Mouse (Mus musculus): ENCODE measurements at regions not wholly inside any gene's neighbourhood (a gene's known extent, or its start where the extent isn't known, plus 50 kb on each side); places are given as distances from the start of the nearest gene placed in this dataset.

DNA sequence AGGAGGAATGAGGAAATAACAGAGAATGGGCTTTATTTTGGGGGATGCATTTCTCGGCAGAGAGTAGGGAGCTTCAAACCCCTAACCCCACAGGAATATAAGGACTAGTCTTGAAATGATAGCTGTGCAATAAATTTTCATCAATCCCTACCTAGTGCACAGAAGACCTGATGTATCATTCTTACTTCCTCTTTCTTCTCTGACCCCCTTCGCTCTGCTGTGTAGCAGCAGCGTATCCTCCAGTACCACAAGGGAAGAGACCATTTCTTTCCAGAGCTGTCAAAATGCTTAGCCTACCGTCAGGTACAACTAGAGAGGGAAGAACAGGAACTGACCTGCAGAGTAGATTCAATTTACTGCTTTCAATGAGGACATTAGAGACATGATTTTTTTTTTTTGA lies 230.0 kb upstream of the Satb1 start:
- H3K4me3 ChIP-seq (replicated peaks in 1 of 3; ENCODE audit: low read depth in 2 of 3, low read length in 2 of 3, poor library complexity in 1 of 3) = no peak overlapping the region
- in situ Hi-C loops (cut with MboI; ENCODE audit: low pct_ligation_motif_present, low pct_unique_long_range_greater_than_20kb, low sequenced_read_pairs) (no loop called here), dilution Hi-C loops (cut with MboI; ENCODE audit: extremely low pct_ligation_motif_present, extremely low pct_unique_long_range_greater_than_20kb, low sequenced_read_pairs) (no loop called here)
- TF ChIP-seq MEF2A (IDR thresholded peaks at IDR 0.05; ENCODE audit: borderline replicate concordance, low read depth, low read length) = no peak
- TF ChIP-seq MAX (IDR thresholded peaks at IDR 0.05; ENCODE audit: low read length) = no peak
- no peak for TF ChIP-seq ELF1 (IDR thresholded peaks at IDR 0.05; ENCODE audit: low read depth, low read length)
- TF ChIP-seq E2F4 (IDR thresholded peaks at IDR 0.05; ENCODE audit: insufficient replicate concordance, low read depth, low read length) = no peak
- no peak for TF ChIP-seq EP300 (IDR thresholded peaks at IDR 0.05; ENCODE audit: low read length)
- no peak for TF ChIP-seq RCOR1 (conservative IDR thresholded peaks at IDR 0.05; ENCODE audit: low read depth, low read length)
- no peak for TF ChIP-seq ZNF384 (IDR thresholded peaks at IDR 0.05; ENCODE audit: low read depth, low read length)
- TF ChIP-seq ZC3H11A (IDR thresholded peaks at IDR 0.05; ENCODE audit: low read depth, low read length) = no peak
- no peak for TF ChIP-seq KAT2A (IDR thresholded peaks at IDR 0.05; ENCODE audit: insufficient replicate concordance, low read length)
- TF ChIP-seq PAX5 (IDR thresholded peaks at IDR 0.05; ENCODE audit: low read length) = no peak
- no peak for TF ChIP-seq UBTF (IDR thresholded peaks at IDR 0.05; ENCODE audit: low read depth, low read length)
- no peak for TF ChIP-seq JUND (conservative IDR thresholded peaks at IDR 0.05; ENCODE audit: low read depth, low read length)
- H3K79me2 ChIP-seq (replicated peaks; ENCODE audit: control insufficient read depth, extremely low read depth, insufficient read depth, poor library complexity, severe bottlenecking) = no peaks in the 10 kb centered on the region
- H3K4me2 ChIP-seq (ENCODE audit: insufficient read depth, low read depth, poor library complexity, severe bottlenecking) = no peak overlapping the region
- H3K4me1 ChIP-seq (ENCODE audit: control insufficient read depth in 1 of 2, insufficient read depth in 2 of 2) = no peaks in the 10 kb centered on the region
- H3K27me3 ChIP-seq (replicated peaks) = no peaks in the 10 kb centered on the region
- DNase-seq (ENCODE audit: extremely low read depth) = no peak
- no peaks in the 10 kb centered on the region for H3K36me3 ChIP-seq (replicated peaks in 1 of 2; ENCODE audit: control insufficient read depth in 1 of 2, insufficient read depth in 1 of 2, low read length in 1 of 2)
- no peak overlapping the region for H3K9ac ChIP-seq (ENCODE audit: insufficient read depth, low read depth)
- H3K27ac ChIP-seq (ENCODE audit: insufficient read depth, low read depth) = no peak overlapping the region
- H3K9me3 ChIP-seq (replicated peaks; ENCODE audit: low read length) = peaks cover 64% of the 10 kb centered on the region

DNA sequence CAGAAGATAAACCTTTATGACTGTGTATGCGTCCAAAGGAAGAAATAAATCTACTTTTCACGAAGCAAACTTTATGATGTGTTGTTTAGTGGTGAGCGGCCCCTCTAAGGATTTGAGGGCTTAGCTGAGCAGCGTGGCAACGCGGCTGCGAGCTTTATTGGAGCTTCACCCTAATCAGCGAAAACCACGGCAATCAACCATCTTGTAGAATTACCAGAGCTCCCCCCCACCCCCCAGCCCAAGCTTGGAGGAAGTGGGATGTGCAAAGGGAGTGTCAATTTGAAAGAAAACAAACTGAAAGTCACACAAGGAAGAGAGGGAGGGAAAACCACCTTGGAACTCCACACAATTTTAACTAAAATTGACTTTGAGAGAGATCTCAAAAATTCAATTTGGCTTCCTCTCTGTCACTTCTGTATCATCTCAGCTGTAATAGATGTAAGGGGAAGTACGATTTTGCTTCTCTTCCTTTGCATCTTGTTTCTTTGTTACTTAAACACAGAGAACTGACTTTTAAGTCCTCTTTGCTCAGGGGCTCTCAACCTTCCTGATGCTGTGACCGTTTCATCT lies 229.1 kb upstream of the Satb1 start:
- Histone ChIP-seq H3K9me3 (replicated peaks; ENCODE audit: low read length) (peaks cover 62% of the 10 kb centered on the region), H3K27ac (ENCODE audit: insufficient read depth, low read depth) (no peak overlapping the region), H3K36me3 (replicated peaks in 1 of 2; ENCODE audit: control insufficient read depth in 1 of 2, insufficient read depth in 1 of 2, low read length in 1 of 2) (no peaks in the 10 kb centered on the region), H3K4me2 (ENCODE audit: insufficient read depth, low read depth, poor library complexity, severe bottlenecking) (no peak overlapping the region), H3K27me3 (replicated peaks) (no peaks in the 10 kb centered on the region), H3K9ac (ENCODE audit: insufficient read depth, low read depth) (no peak overlapping the region), H3K4me3 (replicated peaks in 1 of 3; ENCODE audit: low read depth in 2 of 3, low read length in 2 of 3, poor library complexity in 1 of 3) (no peak overlapping the region), H3K79me2 (replicated peaks; ENCODE audit: control insufficient read depth, extremely low read depth, insufficient read depth, poor library complexity, severe bottlenecking) (no peaks in the 10 kb centered on the region), H3K4me1 (ENCODE audit: control insufficient read depth in 1 of 2, insufficient read depth in 2 of 2) (no peaks in the 10 kb centered on the region)
- TF ChIP-seq MAZ (IDR thresholded peaks at IDR 0.05; ENCODE audit: low read depth, low read length) (no peak), ZC3H11A (IDR thresholded peaks at IDR 0.05; ENCODE audit: low read depth, low read length) (no peak), MXI1 (IDR thresholded peaks at IDR 0.05; ENCODE audit: low read depth, low read length) (no peak), ZNF384 (IDR thresholded peaks at IDR 0.05; ENCODE audit: low read depth, low read length) (no peak), EP300 (IDR thresholded peaks at IDR 0.05; ENCODE audit: low read length) (no peak), NELFE (IDR thresholded peaks at IDR 0.05; ENCODE audit: low read depth, low read length) (no peak), RAD21 (IDR thresholded peaks at IDR 0.05; ENCODE audit: low read depth, low read length) (no peak), NRF1 (IDR thresholded peaks at IDR 0.05; ENCODE audit: low read depth, low read length) (no peak)
- DNase-seq (ENCODE audit: extremely low read depth) = no peak
- in situ Hi-C loops (cut with MboI; ENCODE audit: low pct_ligation_motif_present, low pct_unique_long_range_greater_than_20kb, low sequenced_read_pairs) = no loop called here
- dilution Hi-C loops (cut with MboI; ENCODE audit: extremely low pct_ligation_motif_present, extremely low pct_unique_long_range_greater_than_20kb, low sequenced_read_pairs) = no loop called here

Data from CH12.LX (cell line).